Mouse (Mus musculus): ENCODE data around the gene Clec18a. TPM values are rescaled to one million over a fixed set of nuclear protein-coding genes. Genes with fewer than 3 reads are reported as not detected.
"Not testable (repeated sequence)": the region's sequence is repeated elsewhere in the genome, so short reads cannot be mapped to it uniquely, and the experiment has no call there.

Gene Clec18a
- polyA plus RNA-seq, 1 experiment from 2014 or later = 76.6 TPM

DNA sequence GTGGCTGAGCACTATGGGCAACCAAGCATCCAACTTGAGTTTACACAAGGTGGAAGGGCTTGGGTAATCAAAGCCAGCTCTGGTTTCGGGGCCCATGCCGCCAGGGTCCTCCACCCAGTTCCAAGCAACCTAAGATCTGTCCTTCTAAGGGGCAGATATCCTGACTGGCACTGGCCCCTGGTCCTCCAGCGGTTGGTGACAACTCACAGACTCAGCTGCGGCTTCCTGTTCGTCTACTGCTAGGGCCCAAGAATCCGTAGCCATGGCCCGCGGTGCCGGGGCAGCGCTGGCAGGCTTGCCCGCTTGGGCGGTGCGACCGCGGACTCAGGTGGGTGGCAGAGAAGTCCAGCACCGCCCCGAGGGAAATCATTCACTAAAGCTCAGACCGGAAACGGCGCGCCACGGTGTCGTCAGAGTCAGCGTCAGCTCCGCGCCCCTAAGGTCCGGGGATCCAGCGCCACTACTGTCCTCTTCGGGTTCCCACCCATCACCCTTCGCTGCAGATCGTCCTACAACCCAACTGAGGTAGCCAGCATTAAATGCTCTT lies 64.8 kb downstream of the Clec18a start:
- H3K9ac ChIP-seq (ENCODE audit: low read depth, low read length) = peak overlapping the region; percentile 81
- no peak for TF ChIP-seq CTCF (IDR thresholded peaks at IDR 0.05; ENCODE audit: low read depth)
- H3K4me2 ChIP-seq (ENCODE audit: low read length) = peak overlapping the region; percentile 70
- no peaks in the 10 kb centered on the region for H3K27me3 ChIP-seq (ENCODE audit: insufficient read depth, low read length)
- H3K4me3 ChIP-seq (replicated peaks; ENCODE audit: low read depth, low read length) = peak overlapping the region; percentile 66
- H3K4me1 ChIP-seq (replicated peaks; ENCODE audit: insufficient read depth, low read length) = no peaks in the 10 kb centered on the region
- H3K9me3 ChIP-seq (replicated peaks; ENCODE audit: low read length) = no peaks in the 10 kb centered on the region
- peak; percentile 98 for ATAC-seq (replicated peaks; ENCODE audit: low FRiP score, low read depth)
- no peaks in the 10 kb centered on the region for H3K36me3 ChIP-seq (ENCODE audit: insufficient read depth, low read length)
- DNase-seq (ENCODE audit: low spot score) = peak; percentile 91
- H3K27ac ChIP-seq = peak overlapping the region; percentile 77
- under 1% methylated on average over 31 of the region's 31 CpGs for WGBS

DNA sequence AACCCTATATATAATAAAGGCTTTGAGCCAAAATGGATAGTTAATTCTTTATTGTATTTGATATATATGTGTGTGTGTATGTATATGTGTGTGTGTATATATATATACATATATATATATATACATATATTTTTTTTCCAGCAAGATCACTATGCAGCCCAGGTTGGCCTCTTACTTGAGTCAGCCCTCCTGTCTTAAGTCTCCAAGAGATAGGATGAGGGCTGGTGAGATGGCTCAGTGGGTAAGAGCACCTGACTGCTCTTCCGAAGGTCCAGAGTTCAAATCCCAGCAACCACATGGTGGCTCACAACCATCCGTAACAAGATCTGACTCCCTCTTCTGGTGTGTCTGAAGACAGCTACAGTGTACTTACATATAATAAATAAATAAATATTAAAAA lies 65.6 kb downstream of the Clec18a start:
- 92% methylated on average over 1 of the region's 2 CpGs for WGBS
- not testable (repeated sequence) for ATAC-seq (replicated peaks; ENCODE audit: low FRiP score, low read depth)

DNA sequence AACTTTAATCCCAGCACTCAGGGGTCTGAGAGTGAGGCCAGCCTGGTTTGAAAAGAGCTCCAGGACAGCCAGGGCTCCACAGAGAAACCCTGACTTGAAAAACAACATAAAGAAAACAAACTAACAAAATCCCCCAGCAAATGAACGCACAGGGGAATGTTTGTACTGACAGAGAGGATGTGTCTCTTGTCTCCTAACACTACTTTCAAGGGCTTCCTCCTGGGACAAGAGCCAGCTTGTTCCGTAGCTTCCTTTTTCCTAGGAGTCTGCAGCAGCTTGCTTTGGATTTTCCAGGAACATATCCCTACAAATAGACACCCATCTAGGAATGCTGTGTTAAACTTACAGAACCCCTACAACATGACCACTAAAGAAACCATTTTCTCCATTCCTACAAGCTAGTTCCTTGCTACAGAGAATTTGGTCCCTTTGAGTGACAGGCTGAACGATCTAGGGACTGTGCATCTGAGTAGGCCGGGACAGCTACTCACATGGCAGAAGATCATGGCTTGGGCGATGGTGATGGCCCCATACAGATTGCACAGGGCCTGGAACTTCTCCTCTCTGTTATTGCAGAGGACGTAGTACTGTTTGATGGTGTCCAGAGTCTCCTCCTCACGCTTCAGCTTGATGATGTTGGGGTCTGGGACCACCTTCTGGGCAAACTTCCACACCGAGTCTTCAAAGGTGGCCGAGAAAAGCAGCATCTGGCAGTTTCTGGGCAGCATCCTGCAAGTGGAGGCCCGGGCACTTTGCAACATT lies 81.8 kb downstream of the Clec18a start:
- not testable (repeated sequence) for DNase-seq (ENCODE audit: low spot score)

More for the DNA sequence above, 65.6 kb downstream of the Clec18a start:
- H3K27ac ChIP-seq; H3K4me1 ChIP-seq (replicated peaks; ENCODE audit: insufficient read depth, low read length); H3K27me3 ChIP-seq (ENCODE audit: insufficient read depth, low read length); DNase-seq (ENCODE audit: low spot score); H3K4me2 ChIP-seq (ENCODE audit: low read length); H3K9me3 ChIP-seq (replicated peaks; ENCODE audit: low read length); H3K36me3 ChIP-seq (ENCODE audit: insufficient read depth, low read length); H3K4me3 ChIP-seq (replicated peaks; ENCODE audit: low read depth, low read length); H3K9ac ChIP-seq (ENCODE audit: low read depth, low read length): not testable (repeated sequence)

More for the DNA sequence above, 81.8 kb downstream of the Clec18a start:
- 90% methylated on average over 8 of the region's 10 CpGs for WGBS
- H3K9me3 ChIP-seq (replicated peaks; ENCODE audit: low read length); H3K27me3 ChIP-seq (ENCODE audit: insufficient read depth, low read length); ATAC-seq (replicated peaks; ENCODE audit: low FRiP score, low read depth); H3K27ac ChIP-seq; H3K4me1 ChIP-seq (replicated peaks; ENCODE audit: insufficient read depth, low read length); H3K4me2 ChIP-seq (ENCODE audit: low read length); H3K4me3 ChIP-seq (replicated peaks; ENCODE audit: low read depth, low read length); H3K9ac ChIP-seq (ENCODE audit: low read depth, low read length): not testable (repeated sequence)
- H3K36me3 ChIP-seq (ENCODE audit: insufficient read depth, low read length) = peaks cover 14% of the 10 kb centered on the region; the same call in 1 of the 2 replicates

Small RNA genes within 50 kb of the gene (microRNA-seq; reads per million reads assigned to microRNA genes)
- gene Gm24103 = not detected
- gene Mir3473d = not detected

Other genes starting within 250 kb of the Clec18a start
- gene Cog4, start 245.8 kb downstream of the Clec18a start, polyA plus RNA-seq (2015; fragmentation: Nextera tagmentation; extraction: Ambion mirVana) = 47.2 and 57.3 TPM in 2 replicates
- 80.1 and 89.4 TPM in 2 replicates for gene Sf3b3, start 245.6 kb downstream of the Clec18a start, polyA plus RNA-seq (2015; fragmentation: Nextera tagmentation; extraction: Ambion mirVana)
- 10.1 and 10.7 TPM in 2 replicates for gene Fuk, start 189.9 kb downstream of the Clec18a start, polyA plus RNA-seq (2015; fragmentation: Nextera tagmentation; extraction: Ambion mirVana)
- gene St3gal2, start 172.5 kb downstream of the Clec18a start, polyA plus RNA-seq (2015; fragmentation: Nextera tagmentation; extraction: Ambion mirVana) = 15.1 and 17.2 TPM in 2 replicates
- 13.3 and 13.7 TPM in 2 replicates for gene Ddx19a, start 94.6 kb downstream of the Clec18a start, polyA plus RNA-seq (2015; fragmentation: Nextera tagmentation; extraction: Ambion mirVana)
- 4.4 and 4.8 TPM in 2 replicates for gene Ddx19b, start 60.7 kb downstream of the Clec18a start, polyA plus RNA-seq (2015; fragmentation: Nextera tagmentation; extraction: Ambion mirVana)
- gene Aars, start 59.3 kb downstream of the Clec18a start, polyA plus RNA-seq (2015; fragmentation: Nextera tagmentation; extraction: Ambion mirVana) = 39.6 and 42.2 TPM in 2 replicates
- gene Exosc6, start 36.1 kb downstream of the Clec18a start, polyA plus RNA-seq (2015; fragmentation: Nextera tagmentation; extraction: Ambion mirVana) = 29.8 and 37.6 TPM in 2 replicates
- gene Pdpr, start 2.2 kb upstream of the Clec18a start, polyA plus RNA-seq (2015; fragmentation: Nextera tagmentation; extraction: Ambion mirVana) = 8.5 and 9.7 TPM in 2 replicates
- gene Glg1, start 166.8 kb upstream of the Clec18a start, polyA plus RNA-seq (2015; fragmentation: Nextera tagmentation; extraction: Ambion mirVana) = 63.0 and 66.1 TPM in 2 replicates
- gene Rfwd3, start 207.8 kb upstream of the Clec18a start, polyA plus RNA-seq (2015; fragmentation: Nextera tagmentation; extraction: Ambion mirVana) = 24.7 and 30.9 TPM in 2 replicates
- gene Mlkl, start 245.8 kb upstream of the Clec18a start, polyA plus RNA-seq (2015; fragmentation: Nextera tagmentation; extraction: Ambion mirVana) = 2.5 and 3.1 TPM in 2 replicates